Mouse (Mus musculus) liver, embryonic 14.5 days (tissue): ENCODE results near the gene Eva1c. TPM values are rescaled to one million over a fixed set of nuclear protein-coding genes. Genes with fewer than 3 reads are reported as not detected.

ENCODE experiments used
- ATAC-seq: fragments of 200-750 bp; cut with Nextera tagmentation; 2 replicates; pipeline ENCODE4 v1.8.0; 2017; ENCODE audit warnings: moderate number of reproducible peaks, mild to moderate bottlenecking, moderate library complexity; ENCODE audit not compliant: insufficient read depth
- DNase-seq, 3 experiments: peaks; one replicate each; pipeline ENCODE4 v3.0.0-alpha.2; 2012 to 2013; ENCODE audit warnings: low read depth in 3 of 3, low spot score in 3 of 3
- H3K27ac ChIP-seq: fragments of 300-500 bp; sonication (generic); 2 replicates; pipeline ENCODE4 v1.5.1; 2014; ENCODE audit warnings: moderate library complexity, mild to moderate bottlenecking, control low read depth, inconsistent platforms
- H3K27me3 ChIP-seq: fragments of 300-500 bp; sonication (generic); 2 replicates; pipeline ENCODE4 v1.6.1; 2014; ENCODE audit warnings: mild to moderate bottlenecking, low read length, moderate library complexity; ENCODE audit not compliant: control insufficient read depth, insufficient read depth
- H3K36me3 ChIP-seq: fragments of 300-500 bp; sonication (generic); replicated peaks from 2 replicates; pipeline ENCODE4 v1.6.1; 2014; ENCODE audit warnings: low read depth; ENCODE audit not compliant: control insufficient read depth, insufficient read depth
- H3K4me1 ChIP-seq, 2 experiments: fragments of 200-500 bp in 1 of 2; fragments of 300-500 bp in 1 of 2; sonication (generic) in 1 of 2; replicated peaks; 2 replicates each; pipeline ENCODE4 v1.6.1; 2012 to 2014; ENCODE audit warnings: antibody characterized with exemption in 1 of 2, inconsistent platforms in 1 of 2, low read length in 1 of 2; ENCODE audit not compliant: control insufficient read depth in 2 of 2, insufficient read depth in 2 of 2
- H3K4me2 ChIP-seq: fragments of 300-500 bp; sonication (generic); 2 replicates; pipeline ENCODE4 v1.6.1; 2014; ENCODE audit warnings: low read depth, mild to moderate bottlenecking, control low read depth, moderate library complexity
- H3K4me3 ChIP-seq, 2 experiments: fragments of 200-500 bp in 1 of 2; fragments of 300-500 bp in 1 of 2; sonication (generic) in 1 of 2; 2 replicates each; pipeline ENCODE4 v1.5.1; 2012 to 2014; ENCODE audit warnings: low read depth in 2 of 2, low read length in 2 of 2, mild to moderate bottlenecking in 2 of 2, control low read depth in 1 of 2, inconsistent platforms in 1 of 2, moderate library complexity in 1 of 2; ENCODE audit not compliant: insufficient read depth in 1 of 2
- H3K9ac ChIP-seq: fragments of 300-500 bp; sonication (generic); replicated peaks from 2 replicates; pipeline ENCODE4 v1.6.1; 2014; ENCODE audit warnings: mild to moderate bottlenecking, control low read depth, moderate library complexity
- H3K9me3 ChIP-seq: fragments of 300-500 bp; sonication (generic); 2 replicates; pipeline ENCODE4 v1.6.1; 2016; ENCODE audit warnings: low read length, mixed read lengths; ENCODE audit not compliant: control insufficient read depth
- CTCF ChIP-seq: IDR thresholded peaks from 2 replicates; pipeline ENCODE4 v1.5.1; 2016; ENCODE audit warnings: antibody characterized with exemption, low read depth, control low read depth
- EP300 ChIP-seq: IDR thresholded peaks from 2 replicates; pipeline ENCODE4 v1.6.1; 2016; ENCODE audit warnings: antibody characterized with exemption, low read depth
- WGBS: fragments of 180-500 bp; shearing (Covaris S2); extraction: QIAGEN DNeasy Blood & Tissue Kit; methylation state at CpG from one replicate; pipeline ENCODE4 v1.1.7; 2014; ENCODE audit not compliant: insufficient replicate concordance; 5-methylcytosine and 5-hydroxymethylcytosine counted together
- polyA plus RNA-seq, 2 experiments: library from polyadenylated mRNA; depleted of rRNA in 1 of 2; stranded (reverse) in 1 of 2; unstranded in 1 of 2; fragments of >200 nt; fragmentation: Nextera tagmentation in 1 of 2; extraction: Ambion mirVana in 1 of 2; gene quantifications; 2 replicates each; pipeline versions ENCODE4 v1.2.1 to v1.2.3; 2012 to 2014

The Eva1c gene
- polyA plus RNA-seq, 2 experiments = 0.11 to 0.23 TPM

- no peak overlapping the region for H3K9ac ChIP-seq
- H3K9me3 ChIP-seq = no peaks in the 10 kb centered on the region
- no peak overlapping the region for H3K4me3 ChIP-seq
- no peak for DNase-seq
- peaks cover 10 to 11% of the 10 kb centered on the region in 2 experiments for H3K4me1 ChIP-seq
- no peak for TF ChIP-seq CTCF
- no peak for TF ChIP-seq EP300
- WGBS = 67% methylated on average over 7 of the region's 7 CpGs
- H3K4me2 ChIP-seq = no peak overlapping the region
- no peak overlapping the region for H3K27ac ChIP-seq
- peaks cover 42% of the 10 kb centered on the region for H3K27me3 ChIP-seq
- no peaks in the 10 kb centered on the region for H3K36me3 ChIP-seq
- ATAC-seq = no peak
These were observed 2.6 kb downstream of the Eva1c start for GRCm38 (mm10) chr16:90829136-90829535.

DNA sequence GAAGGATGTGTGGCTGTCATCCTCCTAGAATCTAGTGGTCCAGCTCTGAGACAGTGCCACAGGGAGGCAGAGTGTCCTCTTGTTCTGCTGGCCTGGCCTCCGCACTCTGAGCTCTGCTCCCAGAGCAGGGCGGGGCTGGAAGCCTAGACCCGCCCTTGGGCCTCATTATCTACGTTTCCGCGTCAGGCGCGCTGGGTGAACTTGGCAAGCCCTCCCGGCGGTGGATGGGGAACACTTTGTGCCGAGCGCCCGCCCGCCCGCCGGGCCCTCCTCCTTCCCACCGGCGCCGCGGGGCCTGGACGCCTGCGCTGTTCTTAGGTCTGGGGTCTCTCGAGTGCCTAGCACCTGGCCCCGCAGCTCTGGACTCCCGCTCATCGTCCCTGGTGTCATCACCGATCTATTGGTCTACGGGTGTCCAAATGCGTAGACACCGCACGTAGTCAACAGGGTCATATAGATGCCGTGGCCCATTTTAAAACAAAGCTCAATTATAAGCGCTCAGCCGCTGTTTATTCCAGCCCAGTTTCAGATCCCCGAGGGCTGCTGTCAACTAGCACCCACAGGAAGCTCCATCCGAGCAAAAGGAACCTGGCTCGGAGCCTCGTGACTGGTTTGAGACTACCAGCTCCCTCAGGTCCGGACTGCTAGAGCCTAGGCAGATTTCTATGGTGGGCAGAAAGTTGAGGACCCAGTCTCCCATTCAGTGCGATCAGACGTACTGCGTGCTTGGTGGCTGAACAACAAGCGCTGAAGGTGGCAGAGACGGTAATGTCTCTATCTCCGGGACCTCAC lies 3.6 kb downstream of the Eva1c start:
- TF ChIP-seq CTCF (peak; percentile 58), EP300 (no peak)
- Histone ChIP-seq H3K9ac (peak overlapping the region; percentile 47), H3K27me3 (peaks cover 42% of the 10 kb centered on the region), H3K36me3 (no peaks in the 10 kb centered on the region), H3K4me1 (peaks cover 10 to 11% of the 10 kb centered on the region in 2 experiments), H3K4me3 (peak overlapping the region; percentile 55 to 62), H3K27ac (peak overlapping the region; percentile 40; the same call in 1 of the 2 replicates), H3K9me3 (no peaks in the 10 kb centered on the region), H3K4me2 (peak overlapping the region; percentile 89)
- 1% methylated on average over 42 of the region's 45 CpGs for WGBS
- ATAC-seq = peak; percentile 91
- DNase-seq = peak; percentile 63 to 84 (median 72)

DNA sequence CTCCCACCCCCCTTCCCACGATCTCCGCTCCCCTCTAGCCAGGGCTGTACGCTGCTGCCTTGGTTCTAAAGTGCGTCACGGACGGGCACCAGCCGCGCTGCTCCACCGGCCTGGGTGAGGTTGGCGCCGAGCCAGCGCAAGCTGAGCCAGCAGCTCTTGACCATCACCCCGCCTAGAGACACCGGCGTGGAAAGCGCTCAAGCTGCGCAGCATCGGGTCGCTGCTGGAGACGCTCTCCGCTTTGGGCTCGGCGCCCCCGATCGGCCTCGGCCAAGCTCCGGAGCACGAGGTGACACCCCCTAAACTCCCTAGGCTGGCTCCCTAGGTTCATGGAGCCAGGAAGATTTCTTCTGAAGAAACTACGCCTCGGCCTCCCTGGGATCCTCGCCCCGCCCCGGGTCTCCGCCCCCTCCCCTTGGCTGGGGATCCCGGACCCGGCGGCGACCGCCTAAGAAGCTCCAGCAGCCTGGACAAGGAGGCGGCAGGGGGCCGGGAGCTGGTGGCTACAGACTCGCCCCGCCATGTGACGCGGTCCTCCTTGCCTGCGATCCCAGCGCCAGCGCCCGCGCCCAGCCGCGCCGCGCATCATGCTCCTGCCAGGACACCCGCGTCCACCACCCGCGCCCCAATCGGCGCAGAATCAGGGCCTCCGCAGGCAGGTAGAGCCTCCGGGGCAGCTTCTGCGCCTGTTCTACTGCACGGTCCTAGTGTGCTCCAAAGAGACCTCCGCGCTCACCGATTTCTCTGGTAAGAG lies 4.3 kb downstream of the Eva1c start:
- peak; percentile 56 for ATAC-seq
- TF ChIP-seq CTCF (no peak), EP300 (no peak)
- Histone ChIP-seq H3K27ac (no peak overlapping the region), H3K9ac (peak overlapping the region; percentile 47), H3K4me3 (peak overlapping the region; percentile 55 to 62), H3K36me3 (no peaks in the 10 kb centered on the region), H3K9me3 (no peaks in the 10 kb centered on the region), H3K4me1 (peaks cover 10 to 11% of the 10 kb centered on the region in 2 experiments), H3K27me3 (peaks cover 42% of the 10 kb centered on the region), H3K4me2 (peak overlapping the region; percentile 89)
- DNase-seq = no peak
- 1% methylated on average over 67 of the region's 67 CpGs for WGBS

DNA sequence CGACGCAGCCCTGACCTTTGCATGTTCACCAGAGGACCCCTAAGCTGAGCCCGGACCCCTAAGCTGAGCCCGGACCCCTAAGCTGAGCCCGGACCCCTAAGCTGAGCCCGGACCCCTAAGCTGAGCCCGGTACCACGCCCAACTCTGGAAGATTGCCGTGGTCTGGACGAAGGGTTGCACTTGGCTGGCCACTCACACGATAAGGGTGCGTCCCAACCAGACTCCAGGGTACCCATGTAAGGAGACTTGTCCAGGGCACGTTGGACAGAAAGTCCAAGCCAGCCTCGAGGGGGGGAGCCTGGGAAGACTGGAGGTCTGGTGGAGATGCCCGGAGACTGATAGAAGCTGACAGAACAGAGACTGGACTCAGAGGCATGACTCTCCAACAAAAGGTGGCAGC lies 5.2 kb downstream of the Eva1c start:
- 22% methylated on average over 15 of the region's 15 CpGs for WGBS

GRCm38 (mm10) chr16:90832495-90832894 lies 6.0 kb downstream of the Eva1c start:
- Histone ChIP-seq H3K9ac (no peak overlapping the region), H3K27me3 (peaks cover 42% of the 10 kb centered on the region), H3K4me3 (no peak overlapping the region), H3K36me3 (no peaks in the 10 kb centered on the region), H3K4me1 (peaks cover 10 to 11% of the 10 kb centered on the region in 2 experiments), H3K4me2 (no peak overlapping the region), H3K9me3 (no peaks in the 10 kb centered on the region), H3K27ac (no peak overlapping the region)
- DNase-seq = no peak
- TF ChIP-seq CTCF = no peak
- TF ChIP-seq EP300 = no peak
- WGBS = 50% methylated on average over 6 of the region's 6 CpGs
- ATAC-seq = no peak

More for the DNA sequence above, 5.2 kb downstream of the Eva1c start:
- Histone ChIP-seq H3K27me3 (peaks cover 42% of the 10 kb centered on the region), H3K4me1 (peaks cover 10 to 11% of the 10 kb centered on the region in 2 experiments), H3K36me3 (no peaks in the 10 kb centered on the region), H3K9ac (no peak overlapping the region), H3K9me3 (no peaks in the 10 kb centered on the region), H3K4me2 (peak overlapping the region; percentile 89; the same call in 1 of the 2 replicates), H3K27ac (no peak overlapping the region), H3K4me3 (no peak overlapping the region)
- DNase-seq = no peak
- TF ChIP-seq CTCF (no peak), EP300 (no peak)
- ATAC-seq = no peak
